Mouse (Mus musculus): ENCODE measurements around the gene F5.

DNA sequence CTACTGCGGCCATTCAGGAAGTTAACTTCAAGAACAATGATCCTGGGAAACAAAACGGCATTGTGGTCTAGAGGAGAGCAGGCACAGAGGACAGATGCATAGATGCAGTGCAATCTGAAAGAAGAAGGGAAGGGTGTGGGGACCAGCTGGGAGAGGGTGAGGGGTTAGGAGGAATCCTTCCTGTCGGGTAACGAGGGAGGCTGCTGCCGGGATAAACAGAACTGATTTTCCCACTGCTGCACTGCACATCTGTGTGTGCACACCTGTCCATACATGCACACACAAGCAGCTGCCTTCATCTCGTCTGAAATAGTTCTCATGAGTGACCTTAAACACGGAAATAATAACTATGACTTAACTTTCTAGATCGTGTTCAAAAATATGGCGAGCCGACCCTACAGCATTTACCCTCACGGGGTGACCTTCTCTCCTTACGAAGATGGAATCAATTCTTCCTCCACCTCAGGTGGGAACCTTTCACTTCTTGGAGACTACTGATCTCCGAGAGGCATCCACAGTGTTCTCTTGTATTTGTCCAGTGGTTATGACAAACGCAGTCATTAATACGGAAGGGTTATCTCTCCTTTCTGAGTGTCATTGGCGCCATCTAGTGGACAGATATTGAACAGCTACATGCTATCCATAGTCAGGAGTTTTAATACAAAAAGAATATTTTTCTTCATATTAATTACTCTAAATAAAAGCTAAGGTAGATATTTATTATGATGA lies 32.7 kb downstream of the F5 start:
- TF ChIP-seq POLR2A (IDR thresholded peaks at IDR 0.05; ENCODE audit: control insufficient read depth in 1 of 2, insufficient read depth in 1 of 2, low read depth in 1 of 2, low read length in 2 of 2, poor library complexity in 1 of 2) (no peak), CHD1 (IDR thresholded peaks at IDR 0.05; ENCODE audit: low read depth, low read length) (no peak), ETS1 (IDR thresholded peaks at IDR 0.05; ENCODE audit: low read depth, low read length) (no peak), ZNF384 (IDR thresholded peaks at IDR 0.05; ENCODE audit: low read depth, low read length) (no peak), EP300 (IDR thresholded peaks at IDR 0.05; ENCODE audit: low read depth in 1 of 2, low read length in 2 of 2) (no peak), GATA1 (IDR thresholded peaks at IDR 0.05; ENCODE audit: low read depth, low read length) (no peak), NRF1 (IDR thresholded peaks at IDR 0.05; ENCODE audit: insufficient read depth, low read depth, low read length, poor library complexity, severe bottlenecking) (no peak), RCOR1 (IDR thresholded peaks at IDR 0.05; ENCODE audit: low read depth, low read length) (no peak), POLR2AphosphoS2 (IDR thresholded peaks at IDR 0.05; ENCODE audit: low read length) (no peak), MAFK (IDR thresholded peaks at IDR 0.05; ENCODE audit: borderline replicate concordance, low read depth, low read length) (no peak)

Measured in MEL (cell line).